Mouse (Mus musculus): ENCODE results near the gene Ptgir.

GRCm38 (mm10) chr7:16875310-16875325 is 31.2 kb upstream of the Ptgir start, which contains the start of gene Dact3:
- TF ChIP-seq CTCF (IDR thresholded peaks at IDR 0.05; ENCODE audit: low read depth) (no peak), EP300 (IDR thresholded peaks at IDR 0.05; ENCODE audit: low read depth) (no peak)

All from liver, postnatal 0 days (tissue).